Mouse (Mus musculus) cerebellum, adult (tissue): ENCODE measurements around the gene Dtnb.
A peak's percentile ranks its signal among the peaks of the same experiment; 100 is the strongest.

Source experiments
- ATAC-seq: cut with Nextera tagmentation; 2 replicates; pipeline ENCODE4 v1.9.2; 2017; ENCODE audit warnings: mild to moderate bottlenecking, moderate library complexity, mixed read lengths; ENCODE audit not compliant: insufficient number of reproducible peaks, low FRiP score, low TSS enrichment

Gene Dtnb

GRCm38 (mm10) chr12:3570711-3571400, 1.3 kb upstream of the Dtnb start:
- ATAC-seq: no peak

- ATAC-seq: peak; percentile 87
Observed at GRCm38 (mm10) chr12:3572581-3573397, 608 bp downstream of the Dtnb start.

GRCm38 (mm10) chr12:3573410-3573809, 1.2 kb downstream of the Dtnb start:
- no peak for ATAC-seq

GRCm38 (mm10) chr12:3574670-3575069, 2.5 kb downstream of the Dtnb start:
- ATAC-seq: no peak

- ATAC-seq: no peak
Observed at GRCm38 (mm10) chr12:3579958-3580530, 7.9 kb downstream of the Dtnb start.

- no peak for ATAC-seq
Observed at GRCm38 (mm10) chr12:3582604-3583003, 10.4 kb downstream of the Dtnb start.

GRCm38 (mm10) chr12:3585525-3585924, 13.3 kb downstream of the Dtnb start:
- ATAC-seq: no peak

- ATAC-seq: no peak
Observed at GRCm38 (mm10) chr12:3587010-3587409, 14.8 kb downstream of the Dtnb start.

- ATAC-seq: no peak
Observed at GRCm38 (mm10) chr12:3590039-3590438, 17.9 kb downstream of the Dtnb start.

- no peak for ATAC-seq
Observed at GRCm38 (mm10) chr12:3591595-3591994, 19.4 kb downstream of the Dtnb start.

- ATAC-seq: no peak
Observed at GRCm38 (mm10) chr12:3602786-3603185, 30.6 kb downstream of the Dtnb start.

- no peak for ATAC-seq
Observed at GRCm38 (mm10) chr12:3606202-3606601, 34.0 kb downstream of the Dtnb start.

- no peak for ATAC-seq
Observed at GRCm38 (mm10) chr12:3609747-3610146, 37.6 kb downstream of the Dtnb start.

GRCm38 (mm10) chr12:3611871-3612270, 39.7 kb downstream of the Dtnb start:
- no peak for ATAC-seq

GRCm38 (mm10) chr12:3615041-3615440, 42.9 kb downstream of the Dtnb start:
- no peak for ATAC-seq

- no peak for ATAC-seq
Observed at GRCm38 (mm10) chr12:3618144-3619020, 46.2 kb downstream of the Dtnb start.

- ATAC-seq: no peak
Observed at GRCm38 (mm10) chr12:3619021-3619367, 46.8 kb downstream of the Dtnb start.

GRCm38 (mm10) chr12:3626880-3627279, 54.7 kb downstream of the Dtnb start:
- no peak for ATAC-seq

- ATAC-seq: no peak
Observed at GRCm38 (mm10) chr12:3641931-3642330, 69.8 kb downstream of the Dtnb start.

- no peak for ATAC-seq
Observed at GRCm38 (mm10) chr12:3656799-3657198, 84.6 kb downstream of the Dtnb start.

GRCm38 (mm10) chr12:3657234-3657633, 85.1 kb downstream of the Dtnb start:
- ATAC-seq: no peak
